Mouse (Mus musculus): Measurements from ENCODE around the gene Lrrc32.

DNA sequence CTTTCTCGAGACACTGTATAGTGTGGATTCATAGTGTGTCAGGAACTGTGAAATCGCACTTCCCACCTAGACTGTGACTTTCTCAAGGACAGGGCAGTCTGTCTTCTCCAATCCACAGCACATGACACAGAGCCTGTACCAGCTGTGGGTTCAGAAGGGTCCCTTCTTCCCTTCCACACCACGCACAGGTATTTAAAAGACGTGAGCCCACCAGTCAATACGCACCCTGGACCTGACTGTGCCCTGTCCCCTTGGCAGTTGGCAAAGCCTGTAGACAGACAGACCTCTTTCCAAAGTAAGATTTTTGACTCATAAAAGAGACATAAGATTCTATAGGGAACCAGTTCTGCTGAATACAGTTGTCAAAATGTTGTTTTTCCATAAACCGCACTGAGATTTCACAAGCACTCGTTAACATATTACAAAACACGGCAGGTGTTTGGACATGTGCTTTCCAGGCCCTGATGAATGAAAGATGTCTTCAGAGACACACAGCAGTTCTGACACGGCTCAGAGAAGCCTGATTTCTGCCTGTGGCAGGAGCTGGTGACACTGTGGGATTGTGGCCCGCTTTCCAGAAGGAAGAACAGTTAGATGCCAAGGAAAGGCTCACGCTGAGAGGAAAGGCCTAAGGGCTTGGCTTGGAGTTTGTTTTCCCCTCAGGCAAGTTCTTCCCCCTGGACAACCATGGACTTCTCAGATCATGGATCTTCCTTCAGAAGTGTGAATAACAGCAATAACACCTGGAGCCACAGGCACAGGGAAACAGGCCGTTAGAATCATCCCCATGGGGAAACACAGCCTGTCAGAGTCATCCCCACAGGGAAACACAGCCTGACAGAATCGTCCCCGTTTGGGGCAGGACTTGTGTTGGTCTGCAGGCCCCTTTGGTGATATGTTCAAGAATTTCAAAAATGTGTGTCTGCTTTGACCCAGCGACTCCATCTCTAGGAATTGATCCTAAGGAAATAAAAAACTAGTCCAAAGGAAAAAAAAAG lies 22.2 kb downstream of the Lrrc32 start:
- TF ChIP-seq CTCF (IDR thresholded peaks at IDR 0.05; ENCODE audit: low read depth, low read length) (no peak), POLR2A (IDR thresholded peaks at IDR 0.05; ENCODE audit: borderline replicate concordance, low read depth, low read length) (no peak)

All from bone marrow macrophage, adult 2 months (primary cell).